9 mouse cellular contexts compared by ENCODE assay signal in genomic region chr13:35969829-35970228, GRCm38 (mm10). TPM values are rescaled to one million over a fixed set of nuclear protein-coding genes. Genes with fewer than 3 reads are reported as not detected.
DNase-seq lines count a peak whose midpoint lies in the region; ATAC-seq and TF ChIP-seq lines count a peak whose summit lies in the region.
"Had no signal": no experiment of that assay in that cellular context is flagged by ENCODE, and none has a peak within 500 bp of the region (broad histone marks: within the 10 kb centered on the region; RNA-seq: fewer than 3 reads in every experiment).

No protein-coding gene starts in this region.

- 43% methylated on average over 9 of the region's 9 CpGs for WGBS in heart, embryonic 16.5 days
- 25% methylated on average over 9 of the region's 9 CpGs for WGBS in embryonic facial prominence, embryonic 13.5 days
- 41% methylated on average over 9 of the region's 9 CpGs for WGBS in intestine, embryonic 16.5 days
- 30% methylated on average over 9 of the region's 9 CpGs for WGBS in midbrain, postnatal 0 days

- no peaks in the 10 kb centered on the region for H3K9me3 ChIP-seq in heart, embryonic 16.5 days (replicated peaks; ENCODE audit: control insufficient read depth, low read length)
- H3K9me3 ChIP-seq in embryonic facial prominence, embryonic 13.5 days: no peaks in the 10 kb centered on the region
- no peaks in the 10 kb centered on the region for H3K9me3 ChIP-seq in intestine, embryonic 16.5 days (ENCODE audit: control insufficient read depth, low read length)
- no peaks in the 10 kb centered on the region for H3K9me3 ChIP-seq in midbrain, postnatal 0 days (ENCODE audit: low read length)

- H3K4me2 ChIP-seq in heart, embryonic 16.5 days (ENCODE audit: low read depth, low read length): peak overlapping the region; percentile 97
- peak overlapping the region; percentile 100 for H3K4me2 ChIP-seq in embryonic facial prominence, embryonic 13.5 days
- H3K4me2 ChIP-seq in intestine, embryonic 16.5 days (ENCODE audit: low read depth, low read length): peak overlapping the region; percentile 100; the same call in 1 of the 2 replicates
- H3K4me2 ChIP-seq in midbrain, postnatal 0 days (ENCODE audit: low read depth, low read length, poor library complexity, severe bottlenecking): peak overlapping the region; percentile 97

- TF ChIP-seq CTCF in midbrain, postnatal 0 days (IDR thresholded peaks at IDR 0.05): no peak

- ATAC-seq in heart, embryonic 16.5 days (replicated peaks; ENCODE audit: extremely low read depth, insufficient read depth, low FRiP score): no peak
- no peak for ATAC-seq in embryonic facial prominence, embryonic 13.5 days (ENCODE audit: insufficient number of reproducible peaks, insufficient read depth, low FRiP score, low TSS enrichment, low read depth)
- ATAC-seq in intestine, embryonic 16.5 days: no peak
- no peak for ATAC-seq in midbrain, postnatal 0 days (ENCODE audit: low FRiP score)

- intact Hi-C loops in left cerebral cortex, postnatal 25 days (cut with DNase I): no loop called here

- H3K4me1 ChIP-seq in heart, embryonic 16.5 days (ENCODE audit: control insufficient read depth, insufficient read depth, low read length): peaks cover 5% of the 10 kb centered on the region; the same call in 1 of the 2 replicates
- peaks cover 16% of the 10 kb centered on the region for H3K4me1 ChIP-seq in embryonic facial prominence, embryonic 13.5 days
- H3K4me1 ChIP-seq in intestine, embryonic 16.5 days (ENCODE audit: control insufficient read depth, insufficient read depth, low read length): peaks cover 9% of the 10 kb centered on the region
- H3K4me1 ChIP-seq in midbrain, postnatal 0 days (ENCODE audit: insufficient read depth, low read length): peaks cover 3% of the 10 kb centered on the region; the same call in 1 of the 2 replicates

- H3K36me3 ChIP-seq in heart, embryonic 16.5 days (ENCODE audit: control insufficient read depth, insufficient read depth): no peaks in the 10 kb centered on the region
- H3K36me3 ChIP-seq in embryonic facial prominence, embryonic 13.5 days: no peaks in the 10 kb centered on the region
- no peaks in the 10 kb centered on the region for H3K36me3 ChIP-seq in intestine, embryonic 16.5 days (ENCODE audit: control insufficient read depth, insufficient read depth, low read length)
- H3K36me3 ChIP-seq in midbrain, postnatal 0 days (ENCODE audit: insufficient read depth, low read length): no peaks in the 10 kb centered on the region

- H3K9ac ChIP-seq in heart, embryonic 16.5 days (ENCODE audit: low read length): peak overlapping the region; percentile 70
- no peak overlapping the region for H3K9ac ChIP-seq in embryonic facial prominence, embryonic 13.5 days
- 0 out of 2 replicates have a peak overlapping the region, but pooled peaks have one; percentile 68 for H3K9ac ChIP-seq in intestine, embryonic 16.5 days (ENCODE audit: low read depth, low read length)
- H3K9ac ChIP-seq in midbrain, postnatal 0 days (replicated peaks; ENCODE audit: low read length, poor library complexity, severe bottlenecking): no peak overlapping the region

- no peak for DNase-seq in heart, adult 8-10 months (ENCODE audit: low spot score)
- no peak for DNase-seq in midbrain, postnatal 0 days (ENCODE audit: low spot score)
- DNase-seq in left cerebral cortex, postnatal 25 days (ENCODE audit: low spot score in 2 of 2): no peak
- no peak for DNase-seq in yolk sac, embryonic 10.5 days (ENCODE audit: low spot score)
- DNase-seq in retina, postnatal 1 day: no peak

- peak overlapping the region; percentile 73 for H3K4me3 ChIP-seq in heart, embryonic 16.5 days (ENCODE audit: low read length)
- H3K4me3 ChIP-seq in embryonic facial prominence, embryonic 13.5 days: peak overlapping the region; percentile 63
- peak overlapping the region; percentile 68 for H3K4me3 ChIP-seq in intestine, embryonic 16.5 days (ENCODE audit: low read length)
- peak overlapping the region; percentile 51 for H3K4me3 ChIP-seq in midbrain, postnatal 0 days (ENCODE audit: low read depth, low read length)

- no peak overlapping the region for H3K27ac ChIP-seq in heart, embryonic 16.5 days (ENCODE audit: low read length)
- no peak overlapping the region for H3K27ac ChIP-seq in embryonic facial prominence, embryonic 13.5 days
- no peak overlapping the region for H3K27ac ChIP-seq in intestine, embryonic 16.5 days (ENCODE audit: low read length)
- no peak overlapping the region for H3K27ac ChIP-seq in midbrain, postnatal 0 days (ENCODE audit: low read depth, low read length)

- H3K27me3 ChIP-seq in heart, embryonic 16.5 days (ENCODE audit: control insufficient read depth, insufficient read depth, low read length): peaks cover 13% of the 10 kb centered on the region; the same call in 1 of the 2 replicates
- peaks cover 37% of the 10 kb centered on the region for H3K27me3 ChIP-seq in embryonic facial prominence, embryonic 13.5 days
- peaks cover 5% of the 10 kb centered on the region; the same call in 1 of the 2 replicates for H3K27me3 ChIP-seq in intestine, embryonic 16.5 days (replicated peaks; ENCODE audit: control insufficient read depth, insufficient read depth, low read length)
- peaks cover 16% of the 10 kb centered on the region for H3K27me3 ChIP-seq in midbrain, postnatal 0 days (ENCODE audit: insufficient read depth, low read length)
- H3K27me3 ChIP-seq: CH12.LX had no signal

RNA-seq across cellular contexts. Expression of gene Ppp1r3g, which starts 11.2 kb away (rescaled TPM):
- polyA plus RNA-seq in heart, embryonic 16.5 days (2015; fragmentation: Nextera tagmentation; extraction: Ambion mirVana): 4.6 and 6.7 TPM in 2 replicates
- 1 to 10 TPM in 2 of 4 experiments, under 1 TPM in 2; 0.40 to 1.6 (median 0.98) TPM for total RNA-seq in heart, adult 8-10 months (2022)
- polyA plus RNA-seq in embryonic facial prominence, embryonic 13.5 days (2015; fragmentation: Nextera tagmentation; extraction: Ambion mirVana): 0.67 and 2.0 TPM in 2 replicates
- 0.48 and 0.49 TPM in 2 replicates for polyA plus RNA-seq in intestine, embryonic 16.5 days (2015; fragmentation: Nextera tagmentation; extraction: Ambion mirVana)
- 0.85 and 1.8 TPM in 2 replicates for total RNA-seq in midbrain, postnatal 0 days (2014; rRNA removed)
- polyA plus RNA-seq in midbrain, postnatal 0 days (2015; fragmentation: Nextera tagmentation; extraction: Ambion mirVana): 0.58 and 0.70 TPM in 2 replicates
- total RNA-seq in left cerebral cortex, postnatal 25 days (2021): 10 to 100 TPM; 14.3 to 14.9 TPM
- total RNA-seq: CH12.LX had no signal

Comparison
In these comparisons a context has a peak if more than half of its experiments do, and no peak if none do; other contexts are left out.
1. H3K9ac ChIP-seq: peak in heart, embryonic 16.5 days (single experiment) and intestine, embryonic 16.5 days (single experiment); none in embryonic facial prominence, embryonic 13.5 days (single experiment) and midbrain, postnatal 0 days (single experiment).
2. Peak in every context shown above with its lines, with median percentiles within 50 percentile points of each other: H3K4me2 ChIP-seq and H3K4me3 ChIP-seq.